Mouse (Mus musculus) embryo, embryonic 9.5 days (tissue): ENCODE data around the gene Aloxe3.
"Not testable (repeated sequence)": the region's sequence is repeated elsewhere in the genome, so short reads cannot be mapped to it uniquely, and the experiment has no call there.

ENCODE experiments used
- DNase-seq: peaks from one replicate; pipeline ENCODE4 v3.0.0-alpha.2; 2017; ENCODE audit errors: extremely low spot score

The Aloxe3 gene

GRCm38 (mm10) chr11:69125852-69125918 is at the start of gene Aloxe3:
TSS of gene Aloxe3 (plus strand) at chr11:69125896.
- no peak for DNase-seq

- no peak for DNase-seq
Observed at GRCm38 (mm10) chr11:69076572-69076971, 49.1 kb upstream of the Aloxe3 start.

DNA sequence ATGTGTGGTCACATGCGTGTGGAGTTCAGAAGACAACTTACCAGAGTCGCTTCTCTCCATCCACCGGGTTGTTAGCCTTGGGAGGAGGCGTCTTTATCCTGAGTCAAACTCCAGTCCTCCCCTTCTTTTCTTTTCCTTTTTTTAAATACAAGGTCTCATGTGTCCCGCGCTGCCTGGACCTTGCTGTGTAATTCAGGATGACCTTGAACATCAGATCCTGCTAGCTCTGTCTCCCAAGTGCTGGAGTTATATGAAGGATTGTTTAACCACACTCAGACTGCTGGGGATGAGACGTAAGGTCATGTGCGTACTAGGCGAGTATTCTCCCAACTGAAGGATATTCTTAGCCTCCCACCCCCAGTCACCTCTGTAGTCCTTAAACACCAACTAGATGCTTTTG is 48.4 kb upstream of the Aloxe3 start:
- no peak for DNase-seq

- no peak for DNase-seq
Observed at GRCm38 (mm10) chr11:69078041-69078440, 47.7 kb upstream of the Aloxe3 start.

DNA sequence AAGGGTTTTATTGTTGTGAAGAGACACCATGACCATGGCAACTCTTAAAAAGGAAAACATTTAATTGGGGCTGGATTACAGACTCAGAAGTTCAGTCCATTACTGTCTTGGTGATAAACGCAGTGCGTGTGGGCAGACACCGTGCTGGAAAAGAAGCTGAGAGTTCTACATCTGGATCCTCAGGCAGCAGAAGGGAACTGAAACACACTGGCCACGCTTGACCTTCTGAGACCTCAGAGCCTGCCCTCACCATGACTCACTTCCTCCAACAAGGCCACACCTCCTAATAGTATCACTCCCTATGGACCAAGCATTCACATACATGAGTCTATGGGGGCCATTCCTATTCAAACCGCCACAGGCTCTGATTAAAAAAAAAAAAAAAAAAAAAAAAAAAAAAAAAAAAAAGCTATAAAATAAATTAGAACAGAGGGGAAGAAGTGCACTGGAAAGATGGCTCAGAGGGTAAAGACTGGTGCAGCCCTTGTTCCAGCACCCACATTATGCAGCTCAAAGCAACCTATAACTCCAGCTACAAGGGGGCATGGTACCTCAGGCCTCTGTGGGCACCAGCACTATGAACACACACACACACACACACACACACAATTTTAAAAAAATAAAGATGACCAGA is 46.8 kb upstream of the Aloxe3 start:
- DNase-seq = no peak

GRCm38 (mm10) chr11:69080102-69080854 is 45.4 kb upstream of the Aloxe3 start:
- no peak for DNase-seq

DNA sequence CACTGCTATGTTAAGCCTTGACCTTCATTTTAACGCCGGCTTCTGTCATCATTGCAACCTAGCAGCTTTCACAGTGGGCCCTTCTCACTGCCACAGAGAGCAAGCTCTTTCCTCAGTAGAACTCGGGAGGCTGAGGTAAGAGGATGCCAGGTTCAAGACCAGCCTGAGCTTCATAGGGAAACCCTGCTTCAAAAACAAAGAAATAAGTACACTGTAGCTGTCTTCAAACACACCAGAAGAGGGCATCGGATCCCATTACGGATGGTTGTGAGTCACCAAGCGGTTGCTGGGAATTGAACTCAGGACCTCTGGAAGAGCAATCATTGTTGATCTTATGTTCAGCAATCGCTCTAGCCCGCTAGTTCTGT is 44.9 kb upstream of the Aloxe3 start:
- DNase-seq = no peak

DNA sequence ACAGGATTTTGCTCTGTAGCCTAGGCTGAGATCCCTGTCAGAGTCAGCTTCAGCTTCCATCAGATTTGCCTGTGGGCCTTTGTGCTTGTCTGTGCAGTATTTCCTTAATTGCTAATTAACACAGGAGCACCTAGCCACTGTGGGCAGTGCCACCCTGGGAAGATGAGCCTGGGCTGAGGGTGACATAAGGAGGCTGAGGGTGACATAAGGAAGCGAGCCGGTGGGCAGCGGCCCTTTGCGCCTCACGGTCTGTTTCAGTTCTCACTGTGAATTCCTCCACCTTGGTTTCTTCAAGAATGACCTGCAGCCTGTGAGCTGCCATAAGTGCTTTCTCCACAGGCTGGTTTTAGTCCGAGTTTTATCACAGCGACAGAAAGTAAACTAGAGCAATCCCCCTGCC is 44.1 kb upstream of the Aloxe3 start:
- DNase-seq = no peak

- DNase-seq = no peak
Observed at GRCm38 (mm10) chr11:69085608-69086007, 40.1 kb upstream of the Aloxe3 start.

GRCm38 (mm10) chr11:69086390-69086789 is 39.3 kb upstream of the Aloxe3 start:
- no peak for DNase-seq

GRCm38 (mm10) chr11:69087082-69087481 is 38.6 kb upstream of the Aloxe3 start:
- no peak for DNase-seq

- DNase-seq = no peak
Observed at GRCm38 (mm10) chr11:69087597-69087996, 38.1 kb upstream of the Aloxe3 start.

DNA sequence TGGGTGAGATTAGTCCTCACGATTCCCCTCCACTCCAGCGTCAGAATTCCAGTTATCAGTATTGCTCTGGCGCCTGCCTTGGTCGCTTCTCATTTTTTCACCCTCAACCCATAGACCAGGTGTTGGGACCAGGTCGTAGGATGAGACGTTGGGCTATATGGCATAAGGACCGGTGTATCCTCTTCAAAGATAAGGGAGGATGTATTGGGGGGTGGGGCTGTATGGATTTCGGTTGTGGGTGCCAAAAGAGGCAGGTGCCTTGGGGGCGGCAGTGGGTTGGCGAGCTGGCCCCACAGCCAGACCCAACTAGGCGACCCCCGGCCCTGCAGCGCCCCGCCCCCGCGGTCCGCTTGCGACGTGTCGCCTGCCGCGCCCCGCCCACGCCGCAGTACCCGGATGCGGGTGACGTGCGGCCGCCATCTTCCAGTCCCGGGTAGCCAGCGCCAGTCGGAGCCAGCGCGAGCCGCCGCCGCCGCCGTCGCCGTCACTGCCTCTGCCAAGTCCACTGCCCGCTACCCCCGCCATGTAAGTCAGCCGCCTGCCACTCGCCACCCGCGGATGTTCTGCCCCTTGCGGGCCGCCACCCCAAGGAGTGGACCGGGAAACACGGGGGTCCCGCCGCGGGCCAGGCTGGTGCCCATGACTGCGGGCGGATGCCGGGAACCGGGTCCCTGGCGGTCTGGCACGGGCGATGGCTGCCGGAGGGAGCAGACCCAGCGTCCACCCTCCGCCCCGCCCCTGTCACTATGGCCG is 37.4 kb upstream of the Aloxe3 start, which contains the start of gene Vamp2:
Vamp2 (plus strand) TSS at position 388 of the 753 bp plus-strand sequence.
- DNase-seq = peak; percentile 91

DNA sequence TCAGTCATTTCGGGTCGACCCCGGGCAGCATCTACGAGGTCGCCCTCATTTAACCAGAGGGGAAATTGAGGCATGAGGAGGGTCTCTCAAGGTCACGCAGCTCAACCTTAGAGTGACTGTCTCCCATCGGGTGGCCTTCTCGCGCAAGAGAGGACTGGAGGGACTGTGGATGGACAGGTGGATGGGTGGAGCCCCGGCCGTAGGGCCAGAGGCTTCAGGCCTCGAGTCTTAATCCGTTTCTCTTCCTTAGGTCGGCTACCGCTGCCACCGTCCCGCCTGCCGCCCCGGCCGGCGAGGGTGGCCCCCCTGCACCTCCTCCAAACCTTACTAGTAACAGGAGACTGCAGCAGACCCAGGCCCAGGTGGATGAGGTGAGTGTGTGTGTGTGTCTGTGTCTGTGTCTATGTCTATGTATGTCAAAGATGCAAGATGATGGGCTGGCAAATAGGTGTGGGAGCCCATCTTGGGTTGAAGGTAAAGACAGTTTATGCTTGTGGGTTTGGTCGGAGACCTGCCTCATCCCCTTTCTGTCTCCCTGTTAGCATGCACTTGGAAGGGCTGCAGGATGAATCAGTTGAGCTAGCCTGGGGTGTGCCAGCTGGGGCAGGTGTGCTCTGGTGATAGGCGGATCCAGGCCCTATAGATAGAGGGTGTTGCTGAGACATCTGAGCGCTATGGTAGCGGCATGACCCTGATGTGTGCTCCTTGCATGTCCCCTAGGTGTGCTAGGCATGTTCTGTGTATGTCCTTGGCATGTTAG is 36.7 kb upstream of the Aloxe3 start:
- DNase-seq = no peak

- DNase-seq = no peak
Observed at GRCm38 (mm10) chr11:69089616-69090290, 35.9 kb upstream of the Aloxe3 start.

- no peak for DNase-seq
Observed at GRCm38 (mm10) chr11:69090367-69090766, 35.3 kb upstream of the Aloxe3 start.

DNA sequence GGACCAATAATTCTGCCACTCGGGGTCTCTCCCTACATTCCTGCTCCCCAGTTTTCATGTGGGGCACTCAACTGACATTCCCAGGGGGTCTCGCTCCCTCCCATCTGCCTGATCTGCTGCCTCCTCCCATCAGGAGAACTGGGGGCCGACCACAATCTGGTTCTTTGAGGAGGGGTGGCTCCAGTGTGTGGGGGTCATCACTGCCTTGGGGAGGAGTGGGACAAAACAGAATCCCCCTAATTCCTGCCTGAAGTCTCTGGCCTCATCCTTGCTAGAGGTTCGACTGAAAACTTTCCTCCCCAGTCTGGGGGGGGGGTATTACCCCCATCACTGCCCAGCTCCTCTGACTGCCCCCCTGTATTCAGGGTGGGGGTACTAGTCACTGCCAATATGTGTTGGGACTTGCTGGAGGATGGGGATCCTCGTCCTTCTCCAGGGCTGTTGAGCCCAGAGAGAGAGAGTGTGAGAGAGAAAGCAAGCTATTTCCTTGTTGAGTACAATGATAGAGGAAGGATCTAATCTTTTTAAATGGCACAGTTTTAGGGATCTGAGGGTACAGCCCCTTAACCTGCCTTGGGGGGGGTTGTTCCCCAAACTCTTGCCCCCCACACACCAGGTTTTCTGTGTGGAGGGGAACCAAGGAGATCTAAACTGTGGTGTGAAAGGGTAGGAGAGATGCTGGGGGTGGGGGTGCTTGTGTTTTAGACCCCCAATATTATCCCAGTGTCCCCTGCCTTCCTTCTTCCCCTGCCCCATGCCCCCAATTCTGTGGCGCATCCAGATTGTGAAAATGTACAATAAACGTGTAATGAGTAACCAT is 33.9 kb upstream of the Aloxe3 start:
- no peak for DNase-seq

GRCm38 (mm10) chr11:69092386-69092751 is 33.3 kb upstream of the Aloxe3 start:
- peak; percentile 82 for DNase-seq

- DNase-seq = no peak
Observed at GRCm38 (mm10) chr11:69092871-69093270, 32.8 kb upstream of the Aloxe3 start.

DNA sequence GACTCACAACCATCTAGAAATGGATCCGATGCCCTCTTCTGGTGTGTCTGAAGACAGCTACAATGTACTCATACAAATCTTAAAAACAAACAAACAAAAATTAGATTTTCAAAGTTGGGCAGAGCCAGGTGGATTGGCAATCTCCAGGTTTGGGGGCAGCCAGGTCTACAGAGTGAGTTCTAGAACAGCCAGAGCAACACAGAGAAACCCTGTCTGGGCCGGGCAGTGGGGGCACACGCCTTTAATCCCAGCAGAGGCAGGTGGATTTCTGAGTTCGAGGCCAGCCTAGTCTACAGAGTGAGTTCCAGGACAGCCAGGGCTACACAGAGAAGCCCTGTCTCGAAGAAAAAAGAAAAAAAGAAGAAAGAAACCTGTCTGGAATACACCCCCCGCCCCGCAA is 31.8 kb upstream of the Aloxe3 start:
- DNase-seq = not testable (repeated sequence)

DNA sequence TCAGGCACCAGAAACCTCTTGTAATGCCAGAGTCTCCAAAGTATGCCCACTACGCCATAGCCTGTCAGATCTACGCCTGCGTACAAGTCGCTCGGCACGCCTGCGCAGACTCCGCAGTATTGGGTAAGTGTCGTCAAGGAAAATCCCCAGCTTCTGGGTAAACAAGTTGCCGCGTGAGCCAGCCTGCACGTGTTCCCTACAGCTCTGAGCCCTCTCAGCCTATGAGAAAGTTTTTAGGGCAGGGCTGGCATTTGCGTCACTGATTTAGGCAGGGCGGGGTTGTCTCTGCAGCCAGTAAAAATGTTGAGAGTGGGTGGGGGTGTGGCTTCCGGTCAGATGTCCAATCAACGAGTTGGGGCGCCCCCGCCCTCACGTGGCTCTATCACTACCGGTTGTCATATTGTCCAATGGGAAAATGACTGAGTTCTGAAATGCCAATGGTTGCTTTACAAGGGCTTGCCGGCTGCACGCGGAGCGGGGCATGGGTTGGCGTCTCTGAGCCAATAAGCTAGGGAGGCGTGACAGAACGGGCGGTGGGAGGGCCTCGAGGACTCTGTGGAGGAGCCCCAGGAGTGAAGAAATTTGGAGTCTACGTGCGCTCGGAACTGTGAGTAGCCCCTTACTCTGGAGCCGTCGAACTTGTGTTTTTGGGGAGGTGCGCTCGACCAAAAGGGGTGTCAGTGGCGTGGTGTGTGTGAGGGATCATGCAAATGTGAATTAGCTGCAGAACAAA is 30.8 kb upstream of the Aloxe3 start, which contains the start of gene Per1:
Per1 (plus strand) TSS at position 521 of the 733 bp plus-strand sequence.
- peak; percentile 99 for DNase-seq
